Mouse (Mus musculus) embryonic facial prominence, embryonic 10.5 days (tissue): ENCODE measurements around the gene Cox16. TPM values are rescaled to one million over a fixed set of nuclear protein-coding genes. Genes with fewer than 3 reads are reported as not detected.
A peak's percentile ranks its signal among the peaks of the same experiment; 100 is the strongest.
"Not testable (repeated sequence)": the region's sequence is repeated elsewhere in the genome, so short reads cannot be mapped to it uniquely, and the experiment has no call there.

Source experiments
- DNase-seq: peaks from one replicate; pipeline ENCODE4 v3.0.0-alpha.2; 2017; ENCODE audit warnings: low spot score
- H3K27ac ChIP-seq: fragments of 300-500 bp; sonication (generic); replicated peaks from 2 replicates; pipeline ENCODE4 v1.5.1; 2016; ENCODE audit warnings: mild to moderate bottlenecking
- H3K27me3 ChIP-seq: fragments of 300-500 bp; sonication (generic); replicated peaks from 2 replicates; pipeline ENCODE4 v1.6.1; 2016; ENCODE audit warnings: low read depth, mild to moderate bottlenecking; ENCODE audit not compliant: poor library complexity, severe bottlenecking
- H3K36me3 ChIP-seq: fragments of 300-500 bp; sonication (generic); replicated peaks from 2 replicates; pipeline ENCODE4 v1.6.1; 2016; ENCODE audit warnings: mild to moderate bottlenecking, moderate library complexity
- H3K4me1 ChIP-seq: fragments of 300-500 bp; sonication (generic); 2 replicates; pipeline ENCODE4 v1.6.1; 2016
- H3K4me3 ChIP-seq: fragments of 300-500 bp; sonication (generic); 2 replicates; pipeline ENCODE4 v1.5.1; 2016; ENCODE audit warnings: mild to moderate bottlenecking, moderate library complexity
- H3K9me3 ChIP-seq: fragments of 300-500 bp; sonication (generic); 2 replicates; pipeline ENCODE4 v1.6.1; 2016; ENCODE audit warnings: mild to moderate bottlenecking
- WGBS: fragments of 180-500 bp; shearing (Covaris S2); methylation state at CpG from one replicate; pipeline ENCODE4 v1.1.7; 2016; 5-methylcytosine and 5-hydroxymethylcytosine counted together
- polyA plus RNA-seq: library from polyadenylated mRNA; unstranded; fragments of >200 nt; fragmentation: Nextera tagmentation; extraction: Ambion mirVana; gene quantifications from 2 replicates; pipeline ENCODE4 v1.2.1, GENCODE M21; 2016

The Cox16 gene
- polyA plus RNA-seq, 1 experiment from 2014 or later, result 107 TPM

DNA sequence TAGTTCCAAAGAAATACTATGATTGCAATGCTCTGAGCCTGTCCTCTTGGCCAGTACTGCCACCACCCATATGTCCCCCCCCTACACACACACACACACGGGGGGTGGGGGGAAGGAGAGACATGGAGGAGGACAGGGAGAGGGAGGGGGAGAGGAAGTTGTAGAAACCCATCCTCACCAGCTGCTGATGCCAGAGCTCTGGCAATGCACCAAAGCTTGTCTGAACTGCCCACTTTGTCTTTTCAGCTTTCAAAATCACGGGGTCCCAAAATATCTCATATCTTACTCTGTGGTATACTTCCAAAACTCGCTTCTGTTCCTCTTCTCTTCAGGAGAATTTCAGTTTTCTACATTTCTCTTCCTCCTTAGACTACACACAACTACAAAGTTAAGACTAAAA is 71.7 kb downstream of the Cox16 start:
- Histone ChIP-seq H3K36me3 (no peaks in the 10 kb centered on the region), H3K4me3 (no peak overlapping the region), H3K4me1 (no peaks in the 10 kb centered on the region), H3K27ac (no peak overlapping the region), H3K9me3 (no peaks in the 10 kb centered on the region), H3K27me3 (no peaks in the 10 kb centered on the region)
- 85% methylated on average over 3 of the region's 3 CpGs for WGBS
- DNase-seq, result no peak

DNA sequence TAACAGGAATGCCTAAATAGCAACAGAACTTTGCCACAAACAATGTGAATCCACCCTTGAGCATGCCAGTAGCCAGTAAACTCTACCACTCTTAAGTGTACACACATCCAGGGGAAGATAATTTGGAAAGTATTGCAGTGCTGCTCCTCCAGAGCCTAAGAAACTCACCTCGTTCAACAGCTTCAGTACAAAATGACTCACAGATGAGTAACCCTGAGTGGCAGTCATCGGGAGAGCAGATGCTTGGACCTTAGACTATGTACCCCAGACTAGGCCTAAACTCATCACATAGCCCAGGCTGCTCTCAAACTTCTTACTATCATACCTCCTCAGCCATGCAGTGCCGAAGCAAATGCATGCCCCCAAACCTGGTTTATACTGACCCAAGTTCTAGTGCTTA is 76.0 kb downstream of the Cox16 start:
- WGBS, result 85% methylated on average over 3 of the region's 3 CpGs
- H3K27me3 ChIP-seq, result no peaks in the 10 kb centered on the region
- no peaks in the 10 kb centered on the region for H3K9me3 ChIP-seq
- no peaks in the 10 kb centered on the region for H3K4me1 ChIP-seq
- H3K36me3 ChIP-seq, result no peaks in the 10 kb centered on the region
- no peak overlapping the region for H3K4me3 ChIP-seq
- no peak for DNase-seq
- no peak overlapping the region for H3K27ac ChIP-seq

DNA sequence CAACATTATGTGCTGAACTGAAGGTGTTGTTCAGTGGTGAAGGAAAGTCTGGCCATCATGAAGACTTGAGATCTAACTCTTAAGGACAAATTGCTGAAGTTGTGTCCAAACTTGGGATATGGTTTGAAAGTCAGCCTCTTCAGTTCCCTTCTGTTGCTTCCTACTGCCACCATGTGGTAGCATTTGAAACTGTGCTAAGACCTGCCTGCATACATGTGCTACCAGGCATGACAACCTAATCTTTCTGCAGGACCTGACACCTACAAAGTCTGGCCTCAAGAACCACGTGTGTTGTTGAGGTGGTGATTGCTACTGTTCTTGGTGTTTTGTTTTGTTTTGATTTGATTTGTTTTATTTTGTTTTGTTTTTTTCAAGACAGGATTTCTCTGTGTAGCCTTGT is 82.7 kb downstream of the Cox16 start:
- H3K27ac ChIP-seq, result no peak overlapping the region
- no peak overlapping the region for H3K4me3 ChIP-seq
- H3K27me3 ChIP-seq, result no peaks in the 10 kb centered on the region
- no peaks in the 10 kb centered on the region for H3K36me3 ChIP-seq
- WGBS, result 32% methylated on average over 1 of the region's 1 CpGs
- DNase-seq, result peak; percentile 45
- H3K9me3 ChIP-seq, result no peaks in the 10 kb centered on the region
- H3K4me1 ChIP-seq, result no peaks in the 10 kb centered on the region

DNA sequence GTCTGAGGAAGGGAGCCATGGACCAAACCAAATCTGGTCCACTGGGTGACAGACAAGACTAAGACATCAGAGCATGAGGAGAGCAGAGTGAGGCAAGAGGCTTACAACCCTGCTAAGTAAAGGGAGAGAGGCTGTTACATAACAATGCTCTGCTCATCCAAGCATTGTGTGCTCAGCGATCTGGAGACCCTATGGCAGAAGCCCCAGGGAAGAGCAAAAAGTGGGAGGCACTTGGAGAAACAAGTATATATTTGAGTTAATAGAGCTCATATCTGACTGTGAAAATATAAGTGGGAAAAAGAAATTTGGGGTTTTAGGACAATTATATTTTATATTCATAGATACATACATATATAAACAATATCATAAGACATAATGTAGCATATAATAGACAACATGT is 105.6 kb downstream of the Cox16 start, which contains the start of gene Gm4787:
Gene Gm4787 (minus strand): TSS at position 101 of the 400 bp plus-strand sequence.
- not testable (repeated sequence) for H3K9me3 ChIP-seq, DNase-seq, H3K36me3 ChIP-seq, H3K4me3 ChIP-seq, H3K4me1 ChIP-seq, H3K27ac ChIP-seq, H3K27me3 ChIP-seq
- WGBS, result 77% methylated on average over 1 of the region's 1 CpGs

GRCm38 (mm10) chr12:81333841-81334240 is 151.1 kb downstream of the Cox16 start:
- peaks cover 61% of the 10 kb centered on the region for H3K27me3 ChIP-seq
- WGBS, result 73% methylated on average over 5 of the region's 5 CpGs
- no peak overlapping the region for H3K27ac ChIP-seq
- DNase-seq, result no peak
- no peaks in the 10 kb centered on the region for H3K9me3 ChIP-seq
- peaks cover 26% of the 10 kb centered on the region for H3K4me1 ChIP-seq
- no peaks in the 10 kb centered on the region for H3K36me3 ChIP-seq
- H3K4me3 ChIP-seq, result no peak overlapping the region

DNA sequence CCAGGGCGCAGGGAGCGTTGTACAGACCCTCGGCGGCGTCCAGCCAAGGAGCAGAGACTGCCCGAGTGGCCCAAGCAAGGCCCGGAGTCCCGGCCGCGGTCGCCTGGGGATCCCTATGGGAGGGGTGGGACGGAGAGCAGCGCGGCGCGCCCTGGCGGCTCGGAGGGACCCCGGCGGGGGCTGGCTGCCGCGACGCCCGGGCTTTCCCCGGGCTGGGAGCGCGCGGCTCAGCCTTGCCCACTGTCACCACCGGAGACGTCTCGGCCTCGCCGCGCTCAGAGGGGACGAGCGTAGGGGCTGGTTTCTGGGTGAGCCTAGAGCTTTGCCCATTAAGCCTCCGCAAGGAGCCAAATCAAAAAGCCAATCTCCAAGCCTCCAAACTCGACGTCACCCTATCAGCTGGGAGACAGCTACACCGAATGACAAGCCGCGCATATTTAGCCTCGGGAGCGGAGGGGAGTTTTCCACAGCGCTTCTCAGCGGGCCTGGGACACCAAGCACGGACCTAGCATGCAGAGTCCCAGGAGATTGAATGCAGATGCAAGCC is 152.0 kb downstream of the Cox16 start, which contains the start of gene Slc8a3:
Gene Slc8a3 (minus strand): TSS at position 306 of the 547 bp plus-strand sequence.
- Histone ChIP-seq H3K4me3 (peak within 1 kb of the TSS; percentile 74), H3K9me3 (no peaks in the 10 kb centered on the region), H3K4me1 (peaks cover 26% of the 10 kb centered on the region), H3K27me3 (peaks cover 61% of the 10 kb centered on the region), H3K27ac (peak within 1 kb of the TSS; percentile 79), H3K36me3 (no peaks in the 10 kb centered on the region)
- WGBS, result under 1% methylated on average over 47 of the region's 47 CpGs
- peak; percentile 52 for DNase-seq

DNA sequence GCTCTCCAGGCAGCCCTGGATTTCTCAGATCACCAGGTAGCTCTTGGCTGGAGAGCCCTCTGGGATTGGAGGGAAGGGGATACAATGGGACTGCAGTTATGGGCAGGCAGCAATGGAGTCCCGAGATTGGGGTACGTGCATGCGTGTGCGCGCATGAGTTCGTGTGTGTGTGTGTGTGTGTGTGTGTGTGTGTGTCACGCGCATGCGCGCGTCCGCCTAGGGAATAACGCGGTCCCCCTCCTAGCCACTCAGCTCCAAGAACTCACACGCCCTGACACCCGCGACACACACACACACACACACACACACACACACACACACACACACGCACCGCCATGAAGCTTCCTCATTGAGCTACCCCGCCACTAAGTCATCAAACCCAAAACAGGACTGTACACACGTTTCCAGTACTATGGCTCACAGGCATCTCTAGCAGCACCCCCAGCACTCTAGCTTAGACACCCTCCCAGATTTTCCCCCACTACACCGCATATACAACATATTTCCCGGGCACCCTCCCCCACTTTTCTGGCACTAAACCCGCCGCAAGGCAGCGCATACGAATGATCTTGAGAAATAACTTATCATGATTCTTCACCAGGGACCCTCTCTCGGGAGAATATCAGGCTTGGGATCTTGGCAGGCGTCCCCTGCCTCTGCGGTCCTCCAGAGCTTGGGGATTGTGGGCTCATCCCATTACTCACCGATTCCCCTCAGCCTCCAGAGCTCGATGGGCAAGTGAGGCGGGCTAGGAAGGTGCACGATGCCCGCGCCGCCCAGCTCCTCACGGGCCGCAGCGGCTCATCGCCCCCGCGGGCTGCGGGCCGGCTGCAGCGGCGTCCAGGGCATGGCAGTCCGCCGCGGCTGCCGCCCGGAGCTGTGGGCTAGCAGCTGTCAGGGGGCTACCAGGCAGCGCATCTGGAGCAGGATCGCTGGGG is 152.7 kb downstream of the Cox16 start:
- under 1% methylated on average over 50 of the region's 54 CpGs for WGBS
- DNase-seq, result peak; percentile 76
- Histone ChIP-seq H3K4me1 (peaks cover 26% of the 10 kb centered on the region), H3K36me3 (no peaks in the 10 kb centered on the region), H3K4me3 (peak overlapping the region; percentile 74), H3K27ac (peak overlapping the region; percentile 79), H3K27me3 (peaks cover 61% of the 10 kb centered on the region), H3K9me3 (no peaks in the 10 kb centered on the region)

DNA sequence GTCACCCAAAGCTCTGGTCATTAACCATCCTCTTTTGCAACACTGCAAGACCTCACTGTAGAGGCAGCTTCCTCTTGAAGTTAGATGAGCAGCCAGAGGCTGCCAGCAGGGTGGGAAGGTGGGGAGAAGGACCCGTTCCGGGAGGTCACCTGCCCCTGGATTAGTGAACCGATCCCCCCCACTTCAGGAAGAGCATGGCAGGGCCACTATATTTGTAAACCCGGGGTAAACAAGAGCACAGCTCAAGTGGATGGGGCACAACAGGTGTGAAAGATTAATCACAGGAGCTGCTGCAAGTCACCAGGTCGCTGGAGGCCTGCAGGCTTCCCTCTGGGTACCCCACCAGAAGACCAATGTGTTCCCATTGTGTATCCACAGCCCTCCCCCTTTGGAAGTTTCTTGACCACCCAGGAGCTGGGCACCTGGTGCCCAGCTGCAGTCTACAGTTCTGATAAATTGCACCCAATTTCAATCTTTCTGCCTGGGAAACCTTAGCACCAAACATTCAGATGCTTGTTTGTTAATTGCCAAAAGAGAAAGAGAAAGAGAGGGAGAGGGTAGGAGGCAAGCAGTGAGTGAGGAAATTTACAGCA is 153.8 kb downstream of the Cox16 start:
- peaks cover 26% of the 10 kb centered on the region for H3K4me1 ChIP-seq
- no peak overlapping the region for H3K4me3 ChIP-seq
- no peaks in the 10 kb centered on the region for H3K9me3 ChIP-seq
- DNase-seq, result peak; percentile 10
- WGBS, result 33% methylated on average over 5 of the region's 5 CpGs
- H3K27ac ChIP-seq, result 0 out of 2 replicates have a peak overlapping the region, but pooled peaks have one; percentile 15
- H3K36me3 ChIP-seq, result no peaks in the 10 kb centered on the region
- peaks cover 61% of the 10 kb centered on the region for H3K27me3 ChIP-seq

DNA sequence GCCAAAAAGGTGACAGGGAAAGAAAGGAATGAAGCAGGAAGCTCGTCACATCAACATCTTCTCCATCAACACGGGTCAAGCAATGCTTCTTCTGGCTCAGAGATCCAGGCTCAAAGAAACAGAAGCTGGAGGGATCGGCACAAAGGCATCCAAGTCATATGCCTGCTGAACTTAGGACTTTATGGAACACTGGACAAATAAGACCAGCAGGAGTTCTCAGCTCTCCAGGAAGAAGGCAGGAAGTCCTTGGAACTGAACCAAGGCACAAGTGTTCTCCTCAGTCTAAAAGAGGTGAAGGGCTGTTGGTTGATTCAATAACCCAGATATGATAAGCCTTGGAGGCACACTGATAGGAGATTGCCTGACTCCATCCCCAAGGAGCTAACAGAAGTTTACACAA is 159.9 kb downstream of the Cox16 start:
- 92% methylated on average over 3 of the region's 3 CpGs for WGBS
- H3K27ac ChIP-seq, result no peak overlapping the region

GRCm38 (mm10) chr12:81324116-81324515 is 160.8 kb downstream of the Cox16 start:
- Histone ChIP-seq H3K27me3 (no peaks in the 10 kb centered on the region), H3K9me3 (no peaks in the 10 kb centered on the region), H3K27ac (no peak overlapping the region), H3K36me3 (no peaks in the 10 kb centered on the region), H3K4me3 (no peak overlapping the region), H3K4me1 (peaks cover 9% of the 10 kb centered on the region)
- no peak for DNase-seq
- 93% methylated on average over 3 of the region's 3 CpGs for WGBS

More for the DNA sequence above, 159.9 kb downstream of the Cox16 start:
- no peaks in the 10 kb centered on the region for H3K36me3 ChIP-seq
- DNase-seq, result no peak
- H3K4me3 ChIP-seq, result no peak overlapping the region
- H3K27me3 ChIP-seq, result no peaks in the 10 kb centered on the region
- H3K9me3 ChIP-seq, result no peaks in the 10 kb centered on the region
- H3K4me1 ChIP-seq, result peaks cover 9% of the 10 kb centered on the region

DNA sequence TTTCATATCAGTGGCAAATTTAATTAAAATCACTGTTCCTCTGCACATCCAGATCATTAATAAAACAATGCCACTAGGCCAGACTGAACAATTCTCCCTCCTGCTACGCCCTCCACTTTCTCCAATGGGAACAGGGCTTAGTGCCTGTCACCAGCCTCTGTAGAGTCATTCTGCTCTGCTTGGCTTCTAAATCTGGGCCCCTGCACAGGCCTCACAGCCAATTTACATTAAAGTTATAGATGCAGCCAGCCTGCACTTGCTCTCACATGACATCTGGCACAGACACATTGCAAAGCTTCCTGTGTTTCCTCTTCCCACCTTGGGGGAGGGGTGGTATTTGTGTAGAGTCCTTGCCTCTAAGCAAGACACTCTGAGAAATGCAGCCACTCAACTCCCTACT is 163.9 kb downstream of the Cox16 start:
- no peaks in the 10 kb centered on the region for H3K36me3 ChIP-seq
- WGBS, result 88% methylated on average over 1 of the region's 1 CpGs
- H3K9me3 ChIP-seq, result no peaks in the 10 kb centered on the region
- H3K4me3 ChIP-seq, result no peak overlapping the region
- H3K4me1 ChIP-seq, result peaks cover 9% of the 10 kb centered on the region
- peak; percentile 15 for DNase-seq
- no peaks in the 10 kb centered on the region for H3K27me3 ChIP-seq
- no peak overlapping the region for H3K27ac ChIP-seq

- Histone ChIP-seq H3K4me1 (peaks cover 9% of the 10 kb centered on the region), H3K27me3 (no peaks in the 10 kb centered on the region), H3K36me3 (no peaks in the 10 kb centered on the region), H3K27ac (no peak overlapping the region), H3K4me3 (no peak overlapping the region), H3K9me3 (no peaks in the 10 kb centered on the region)
- no peak for DNase-seq
- WGBS, result 18% methylated on average over 2 of the region's 2 CpGs
Measured at GRCm38 (mm10) chr12:81317811-81318210, 167.1 kb downstream of the Cox16 start.
